Mouse (Mus musculus): Measurements from ENCODE around the gene Vmn1r5. TPM values are rescaled to one million over a fixed set of nuclear protein-coding genes. Genes with fewer than 3 reads are reported as not detected.

Vmn1r5 gene
- polyA plus RNA-seq, 1 experiment from 2014 or later = not detected

Other genes with a start within 250 kb of the Vmn1r5 start
- gene Kbtbd2, start 172.5 kb upstream of the Vmn1r5 start, polyA plus RNA-seq (2015; fragmentation: Nextera tagmentation; extraction: Ambion mirVana) = 30.6 and 31.6 TPM in 2 replicates
- 193 and 196 TPM in 2 replicates for gene Fkbp9, start 138.2 kb upstream of the Vmn1r5 start, polyA plus RNA-seq (2015; fragmentation: Nextera tagmentation; extraction: Ambion mirVana)
- gene Nt5c3, start 46.3 kb upstream of the Vmn1r5 start, polyA plus RNA-seq (2015; fragmentation: Nextera tagmentation; extraction: Ambion mirVana) = 60.9 and 62.9 TPM in 2 replicates
- gene Vmn1r4, start 46.3 kb upstream of the Vmn1r5 start, polyA plus RNA-seq (2015; fragmentation: Nextera tagmentation; extraction: Ambion mirVana) = 0.23 and 0.32 TPM in 2 replicates
- gene Vmn1r6, start 27.0 kb downstream of the Vmn1r5 start, polyA plus RNA-seq (2015; fragmentation: Nextera tagmentation; extraction: Ambion mirVana) = not detected in 2 replicates
- gene Vmn1r7, start 55.1 kb downstream of the Vmn1r5 start, polyA plus RNA-seq (2015; fragmentation: Nextera tagmentation; extraction: Ambion mirVana) = not detected in 2 replicates
- not detected in 2 replicates for gene Vmn1r8, start 62.0 kb downstream of the Vmn1r5 start, polyA plus RNA-seq (2015; fragmentation: Nextera tagmentation; extraction: Ambion mirVana)
- gene Vmn1r9, start 96.5 kb downstream of the Vmn1r5 start, polyA plus RNA-seq (2015; fragmentation: Nextera tagmentation; extraction: Ambion mirVana) = not detected in 2 replicates
- not detected in 2 replicates for gene Vmn1r10, start 139.2 kb downstream of the Vmn1r5 start, polyA plus RNA-seq (2015; fragmentation: Nextera tagmentation; extraction: Ambion mirVana)
- not detected in 2 replicates for gene Vmn1r11, start 163.2 kb downstream of the Vmn1r5 start, polyA plus RNA-seq (2015; fragmentation: Nextera tagmentation; extraction: Ambion mirVana)
- not detected in 2 replicates for gene Vmn1r12, start 186.6 kb downstream of the Vmn1r5 start, polyA plus RNA-seq (2015; fragmentation: Nextera tagmentation; extraction: Ambion mirVana)
- not detected in 2 replicates for gene Vmn1r13, start 233.0 kb downstream of the Vmn1r5 start, polyA plus RNA-seq (2015; fragmentation: Nextera tagmentation; extraction: Ambion mirVana)

Measured in lung, embryonic 15.5 days (tissue).